Mouse (Mus musculus) neural tube, embryonic 14.5 days (tissue): ENCODE data around the gene Gm49601. TPM values are rescaled to one million over a fixed set of nuclear protein-coding genes. Genes with fewer than 3 reads are reported as not detected.
A peak's percentile ranks its signal among the peaks of the same experiment; 100 is the strongest.

ENCODE experiments used
- ATAC-seq: fragments of 200-750 bp; cut with Nextera tagmentation; 2 replicates; pipeline ENCODE4 v1.8.0; 2017; ENCODE audit warnings: low read depth, mild to moderate bottlenecking, moderate TSS enrichment, moderate library complexity
- H3K27ac ChIP-seq: fragments of 300-500 bp; sonication (generic); 2 replicates; pipeline ENCODE4 v1.5.1; 2014; ENCODE audit warnings: low read depth, mild to moderate bottlenecking, control low read depth, low read length, moderate library complexity, mixed read lengths
- H3K27me3 ChIP-seq: fragments of 300-500 bp; sonication (generic); 2 replicates; pipeline ENCODE4 v1.6.1; 2014; ENCODE audit warnings: low read length; ENCODE audit not compliant: control insufficient read depth, insufficient read depth
- H3K36me3 ChIP-seq: fragments of 300-500 bp; sonication (generic); 2 replicates; pipeline ENCODE4 v1.6.1; 2014; ENCODE audit warnings: low read length, mixed read lengths; ENCODE audit not compliant: control insufficient read depth, insufficient read depth
- H3K4me1 ChIP-seq: fragments of 300-500 bp; sonication (generic); 2 replicates; pipeline ENCODE4 v1.6.1; 2014; ENCODE audit warnings: low read length; ENCODE audit not compliant: control insufficient read depth, insufficient read depth
- H3K4me2 ChIP-seq: fragments of 300-500 bp; sonication (generic); 2 replicates; pipeline ENCODE4 v1.6.1; 2014; ENCODE audit warnings: mild to moderate bottlenecking, low read depth, low read length, control low read depth
- H3K4me3 ChIP-seq: fragments of 300-500 bp; sonication (generic); 2 replicates; pipeline ENCODE4 v1.5.1; 2014; ENCODE audit warnings: low read depth, low read length, control low read depth, mixed read lengths
- H3K9ac ChIP-seq: fragments of 300-500 bp; sonication (generic); replicated peaks from 2 replicates; pipeline ENCODE4 v1.6.1; 2014; ENCODE audit warnings: low read depth, mild to moderate bottlenecking, control low read depth, low read length, mixed read lengths
- H3K9me3 ChIP-seq: fragments of 300-500 bp; sonication (generic); 2 replicates; pipeline ENCODE4 v1.6.1; 2016; ENCODE audit warnings: low read length; ENCODE audit not compliant: control insufficient read depth
- WGBS: fragments of 180-500 bp; shearing (Covaris S2); extraction: QIAGEN DNeasy Blood & Tissue Kit; methylation state at CpG from one replicate; pipeline ENCODE4 v1.1.7; 2014; 5-methylcytosine and 5-hydroxymethylcytosine counted together
- polyA plus RNA-seq: library from polyadenylated mRNA; unstranded; fragments of >200 nt; fragmentation: Nextera tagmentation; extraction: Ambion mirVana; gene quantifications from 2 replicates; pipeline ENCODE4 v1.2.1, GENCODE M21; 2014

Gene Gm49601
- polyA plus RNA-seq, 1 experiment from 2014 or later: 8.3 TPM

GRCm38 (mm10) chr16:18620201-18620600 lies 6.0 kb downstream of the Gm49601 start:
- ATAC-seq: no peak
- Histone ChIP-seq H3K27me3 (peaks cover 60% of the 10 kb centered on the region), H3K9me3 (no peaks in the 10 kb centered on the region), H3K4me2 (no peak overlapping the region), H3K4me3 (no peak overlapping the region), H3K36me3 (peaks cover 29% of the 10 kb centered on the region), H3K27ac (no peak overlapping the region), H3K9ac (no peak overlapping the region), H3K4me1 (peaks cover 9% of the 10 kb centered on the region)
- WGBS: 22% methylated on average over 6 of the region's 6 CpGs

GRCm38 (mm10) chr16:18619110-18619509 lies 7.1 kb downstream of the Gm49601 start:
- WGBS: 33% methylated on average over 4 of the region's 4 CpGs
- Histone ChIP-seq H3K4me1 (peaks cover 9% of the 10 kb centered on the region), H3K9ac (no peak overlapping the region), H3K27ac (no peak overlapping the region), H3K9me3 (no peaks in the 10 kb centered on the region), H3K4me2 (no peak overlapping the region), H3K4me3 (no peak overlapping the region), H3K27me3 (peaks cover 50% of the 10 kb centered on the region), H3K36me3 (peaks cover 18% of the 10 kb centered on the region)
- no peak for ATAC-seq

GRCm38 (mm10) chr16:18618297-18618696 lies 7.9 kb downstream of the Gm49601 start:
- no peak overlapping the region for H3K9ac ChIP-seq
- peaks cover 9% of the 10 kb centered on the region for H3K4me1 ChIP-seq
- peaks cover 42% of the 10 kb centered on the region for H3K27me3 ChIP-seq
- no peak overlapping the region for H3K4me2 ChIP-seq
- ATAC-seq: no peak
- no peaks in the 10 kb centered on the region for H3K9me3 ChIP-seq
- no peak overlapping the region for H3K27ac ChIP-seq
- 57% methylated on average over 2 of the region's 2 CpGs for WGBS
- no peak overlapping the region for H3K4me3 ChIP-seq
- peaks cover 10% of the 10 kb centered on the region for H3K36me3 ChIP-seq

GRCm38 (mm10) chr16:18617370-18618065 lies 8.7 kb downstream of the Gm49601 start:
- peaks cover 34% of the 10 kb centered on the region for H3K27me3 ChIP-seq
- H3K27ac ChIP-seq: no peak overlapping the region
- H3K4me3 ChIP-seq: peak overlapping the region; percentile 3; the same call in 1 of the 2 replicates
- H3K4me2 ChIP-seq: peak overlapping the region; percentile 52
- peak; percentile 56 for ATAC-seq
- H3K9me3 ChIP-seq: no peaks in the 10 kb centered on the region
- peak overlapping the region; percentile 21; the same call in 1 of the 2 replicates for H3K9ac ChIP-seq
- H3K36me3 ChIP-seq: peaks cover 2% of the 10 kb centered on the region
- peaks cover 9% of the 10 kb centered on the region for H3K4me1 ChIP-seq
- WGBS: 3% methylated on average over 27 of the region's 27 CpGs

GRCm38 (mm10) chr16:18613301-18613700 lies 12.9 kb downstream of the Gm49601 start:
- Histone ChIP-seq H3K9ac (no peak overlapping the region), H3K4me3 (no peak overlapping the region), H3K27me3 (no peaks in the 10 kb centered on the region), H3K9me3 (no peaks in the 10 kb centered on the region), H3K36me3 (no peaks in the 10 kb centered on the region), H3K27ac (no peak overlapping the region), H3K4me1 (no peaks in the 10 kb centered on the region), H3K4me2 (no peak overlapping the region)
- ATAC-seq: no peak
- 60% methylated on average over 3 of the region's 3 CpGs for WGBS

GRCm38 (mm10) chr16:18611752-18612151 lies 14.5 kb downstream of the Gm49601 start:
- Histone ChIP-seq H3K4me2 (no peak overlapping the region), H3K27ac (no peak overlapping the region), H3K9ac (no peak overlapping the region), H3K36me3 (no peaks in the 10 kb centered on the region), H3K4me1 (no peaks in the 10 kb centered on the region), H3K27me3 (0 out of 2 replicates have a peak, but pooled peaks cover 3% of the 10 kb centered on the region), H3K4me3 (no peak overlapping the region), H3K9me3 (no peaks in the 10 kb centered on the region)
- ATAC-seq: no peak
- WGBS: 49% methylated on average over 13 of the region's 13 CpGs

- no peak overlapping the region for H3K9ac ChIP-seq
- 73% methylated on average over 2 of the region's 2 CpGs for WGBS
- no peaks in the 10 kb centered on the region for H3K9me3 ChIP-seq
- H3K4me1 ChIP-seq: no peaks in the 10 kb centered on the region
- H3K36me3 ChIP-seq: no peaks in the 10 kb centered on the region
- H3K4me2 ChIP-seq: no peak overlapping the region
- H3K27me3 ChIP-seq: 0 out of 2 replicates have a peak, but pooled peaks cover 3% of the 10 kb centered on the region
- H3K27ac ChIP-seq: no peak overlapping the region
- H3K4me3 ChIP-seq: no peak overlapping the region
- ATAC-seq: no peak
These were observed 17.1 kb downstream of the Gm49601 start for GRCm38 (mm10) chr16:18609099-18609498.

- no peaks in the 10 kb centered on the region for H3K4me1 ChIP-seq
- WGBS: 3% methylated on average over 11 of the region's 11 CpGs
- H3K9ac ChIP-seq: no peak overlapping the region
- H3K4me3 ChIP-seq: no peak overlapping the region
- H3K27ac ChIP-seq: no peak overlapping the region
- H3K9me3 ChIP-seq: no peaks in the 10 kb centered on the region
- ATAC-seq: no peak
- no peaks in the 10 kb centered on the region for H3K36me3 ChIP-seq
- no peak overlapping the region for H3K4me2 ChIP-seq
- 0 out of 2 replicates have a peak, but pooled peaks cover 3% of the 10 kb centered on the region for H3K27me3 ChIP-seq
These were observed 18.0 kb downstream of the Gm49601 start for GRCm38 (mm10) chr16:18608226-18608625.

- ATAC-seq: no peak
- H3K27me3 ChIP-seq: 0 out of 2 replicates have a peak, but pooled peaks cover 3% of the 10 kb centered on the region
- H3K27ac ChIP-seq: no peak overlapping the region
- no peaks in the 10 kb centered on the region for H3K36me3 ChIP-seq
- H3K9ac ChIP-seq: no peak overlapping the region
- no peaks in the 10 kb centered on the region for H3K4me1 ChIP-seq
- H3K4me2 ChIP-seq: no peak overlapping the region
- H3K9me3 ChIP-seq: no peaks in the 10 kb centered on the region
- H3K4me3 ChIP-seq: no peak overlapping the region
- 74% methylated on average over 5 of the region's 5 CpGs for WGBS
These were observed 20.5 kb downstream of the Gm49601 start for GRCm38 (mm10) chr16:18605705-18606104.
